Mouse (Mus musculus): Measurements from ENCODE around the gene Shkbp1.

The Shkbp1 gene

GRCm38 (mm10) chr7:27310996-27311535, 44.8 kb downstream of the Shkbp1 start:
- DNase-seq (ENCODE audit: low spot score in 2 of 2) = no peak

GRCm38 (mm10) chr7:27310306-27310705, 45.5 kb downstream of the Shkbp1 start:
- DNase-seq (ENCODE audit: low spot score in 2 of 2) = peak in 1 of 2 experiments; percentile 80

GRCm38 (mm10) chr7:27309832-27310231, 46.0 kb downstream of the Shkbp1 start:
- no peak for DNase-seq (ENCODE audit: low spot score in 2 of 2)

GRCm38 (mm10) chr7:27308821-27309549, 46.8 kb downstream of the Shkbp1 start:
- no peak for DNase-seq (ENCODE audit: low spot score in 2 of 2)

GRCm38 (mm10) chr7:27307551-27307950, 48.3 kb downstream of the Shkbp1 start:
- DNase-seq (ENCODE audit: low spot score in 2 of 2) = no peak

- peak in 1 of 2 experiments; percentile 64 for DNase-seq (ENCODE audit: low spot score in 2 of 2)
Observed at GRCm38 (mm10) chr7:27306161-27307160, 49.4 kb downstream of the Shkbp1 start.

GRCm38 (mm10) chr7:27305091-27305730, 50.6 kb downstream of the Shkbp1 start:
- DNase-seq (ENCODE audit: low spot score in 2 of 2) = no peak

GRCm38 (mm10) chr7:27302172-27302571, 53.6 kb downstream of the Shkbp1 start:
- peak; percentile 54 to 80 for DNase-seq (ENCODE audit: low spot score in 2 of 2)

GRCm38 (mm10) chr7:27300801-27301200, 55.0 kb downstream of the Shkbp1 start:
- DNase-seq (ENCODE audit: low spot score in 2 of 2) = no peak

GRCm38 (mm10) chr7:27300351-27300750, 55.5 kb downstream of the Shkbp1 start:
- DNase-seq (ENCODE audit: low spot score in 2 of 2) = no peak

GRCm38 (mm10) chr7:27298816-27299215, 57.0 kb downstream of the Shkbp1 start:
- DNase-seq (ENCODE audit: low spot score in 2 of 2) = no peak

- no peak for DNase-seq (ENCODE audit: low spot score in 2 of 2)
Observed at GRCm38 (mm10) chr7:27298033-27298610, 57.7 kb downstream of the Shkbp1 start.

- no peak for DNase-seq (ENCODE audit: low spot score in 2 of 2)
Observed at GRCm38 (mm10) chr7:27296518-27296917, 59.3 kb downstream of the Shkbp1 start.

GRCm38 (mm10) chr7:27295956-27296355, 59.9 kb downstream of the Shkbp1 start:
- no peak for DNase-seq (ENCODE audit: low spot score in 2 of 2)

Data from cerebellum, postnatal 4 days (tissue).